Mouse (Mus musculus) cerebellum, adult 2 months (tissue): ENCODE data around the gene Ppm1h. TPM values are rescaled to one million over a fixed set of nuclear protein-coding genes. Genes with fewer than 3 reads are reported as not detected.

Experiments used
- DNase-seq, 2 experiments: peaks; one replicate each; pipeline ENCODE4 v3.0.0; 2021
- H3K27ac ChIP-seq: fragments of 200-500 bp; 2 replicates; pipeline ENCODE4 v1.5.1; 2012; ENCODE audit warnings: low read length, control low read depth, inconsistent platforms; ENCODE audit not compliant: insufficient read depth
- H3K27me3 ChIP-seq: fragments of 200-500 bp; 2 replicates; pipeline ENCODE4 v1.6.1; 2012; ENCODE audit warnings: inconsistent platforms, mild to moderate bottlenecking, low read length, moderate library complexity; ENCODE audit not compliant: control insufficient read depth, insufficient read depth
- H3K4me1 ChIP-seq: fragments of 200-500 bp; 2 replicates; pipeline ENCODE4 v1.6.1; 2011; ENCODE audit warnings: low read length; ENCODE audit not compliant: control insufficient read depth, insufficient read depth
- H3K4me3 ChIP-seq: fragments of 200-500 bp; replicated peaks from 2 replicates; pipeline ENCODE3; 2011; ENCODE audit warnings: mild to moderate bottlenecking, low read depth, low read length, control low read depth; ENCODE audit not compliant: insufficient read depth
- CTCF ChIP-seq: fragments of 200-500 bp; IDR thresholded peaks from 2 replicates; pipeline ENCODE4 v1.5.1; 2011; ENCODE audit warnings: low read depth, mild to moderate bottlenecking, control low read depth, low read length, moderate library complexity, borderline replicate concordance; ENCODE audit not compliant: insufficient read depth
- POLR2A ChIP-seq: fragments of 200-500 bp; IDR thresholded peaks from 2 replicates; pipeline ENCODE4 v1.6.1; 2011; ENCODE audit warnings: low read length, control low read depth, borderline replicate concordance; ENCODE audit not compliant: insufficient read depth
- WGBS: fragments of 180-500 bp; shearing (Covaris S2); methylation state at CpG from one replicate; pipeline ENCODE4 v1.1.7; 2018; 5-methylcytosine and 5-hydroxymethylcytosine counted together
- polyA plus RNA-seq: library from polyadenylated mRNA; depleted of rRNA; stranded (reverse); fragments of >200 nt; gene quantifications from 2 replicates; pipeline ENCODE4 v1.2.3, GENCODE M21; 2012

Gene Ppm1h
- polyA plus RNA-seq, 1 experiment = 30.4 TPM

DNA sequence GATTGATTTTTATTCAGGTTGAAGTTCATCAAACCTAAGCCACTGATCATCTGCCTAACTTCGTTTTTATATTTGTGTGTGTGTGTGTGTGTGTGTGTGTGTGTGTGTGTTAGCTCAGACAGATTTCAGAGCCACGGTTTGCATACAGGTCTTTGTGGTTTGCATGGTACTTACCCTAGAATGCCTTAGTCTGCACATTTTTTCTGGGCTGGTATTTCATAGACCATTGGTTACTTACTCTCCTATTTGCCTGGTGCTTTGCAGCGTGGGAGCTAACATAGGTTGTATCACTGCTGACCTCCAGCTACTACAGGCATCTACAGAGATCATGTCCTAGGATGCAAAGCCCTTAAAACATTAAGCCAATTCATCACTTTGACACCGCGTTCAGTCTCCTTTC, 33.7 kb downstream of the Ppm1h start:
- H3K27me3 ChIP-seq = no peaks in the 10 kb centered on the region
- DNase-seq = no peak
- H3K4me1 ChIP-seq = peaks cover 22% of the 10 kb centered on the region
- TF ChIP-seq POLR2A (no peak), CTCF (no peak)
- whole genome bisulfite sequencing = 89% methylated on average over 5 of the region's 5 CpGs
- H3K4me3 ChIP-seq = no peak overlapping the region
- no peak overlapping the region for H3K27ac ChIP-seq

DNA sequence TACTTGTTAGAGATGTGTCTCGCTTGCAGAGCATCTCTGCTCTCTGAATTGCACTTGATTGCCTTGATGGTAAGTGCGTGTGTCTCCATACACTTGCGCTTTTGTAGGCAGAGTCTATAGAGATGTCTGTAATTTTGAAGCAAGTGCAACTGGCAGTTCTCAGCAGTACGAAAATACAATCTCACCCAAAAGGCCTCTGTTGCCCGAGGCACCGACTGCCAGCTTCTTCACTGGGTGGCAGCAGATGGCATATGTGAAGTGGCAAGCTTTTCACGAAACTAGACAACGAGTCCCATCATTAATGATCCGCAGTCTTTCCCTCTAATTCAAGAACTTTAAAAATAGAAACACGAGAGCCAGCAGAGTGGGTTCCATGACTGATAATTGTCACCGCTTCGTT, 37.3 kb downstream of the Ppm1h start:
- Histone ChIP-seq H3K27me3 (no peaks in the 10 kb centered on the region), H3K27ac (0 out of 2 replicates have a peak overlapping the region, but pooled peaks have one; percentile 10), H3K4me3 (no peak overlapping the region), H3K4me1 (peaks cover 34% of the 10 kb centered on the region)
- WGBS = 11% methylated on average over 12 of the region's 12 CpGs
- TF ChIP-seq CTCF (no peak), POLR2A (no peak)
- peak; percentile 65 to 81 for DNase-seq

DNA sequence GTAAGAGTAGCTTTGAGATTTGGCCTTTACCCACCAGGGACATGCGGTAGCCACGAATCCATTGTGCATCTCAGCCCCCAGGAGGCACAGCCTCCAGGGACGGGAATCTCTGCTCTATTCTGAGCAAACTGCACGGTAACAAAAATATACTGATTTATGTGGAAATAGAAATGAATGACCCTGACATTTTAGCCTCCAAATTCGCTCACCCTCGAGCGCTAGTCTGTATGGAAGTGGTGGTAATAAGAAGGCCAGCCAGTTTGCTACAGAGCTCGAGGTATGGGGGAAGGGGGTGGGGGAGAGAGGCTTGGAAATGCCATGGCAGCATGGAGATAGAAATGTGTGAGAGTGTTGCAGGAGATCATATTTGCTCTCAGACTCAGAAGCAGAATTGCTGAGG, 37.7 kb downstream of the Ppm1h start:
- Histone ChIP-seq H3K27ac (no peak overlapping the region), H3K4me3 (no peak overlapping the region), H3K4me1 (peaks cover 34% of the 10 kb centered on the region), H3K27me3 (no peaks in the 10 kb centered on the region)
- no peak for DNase-seq
- 37% methylated on average over 8 of the region's 8 CpGs for WGBS
- no peak for TF ChIP-seq POLR2A
- TF ChIP-seq CTCF = no peak

DNA sequence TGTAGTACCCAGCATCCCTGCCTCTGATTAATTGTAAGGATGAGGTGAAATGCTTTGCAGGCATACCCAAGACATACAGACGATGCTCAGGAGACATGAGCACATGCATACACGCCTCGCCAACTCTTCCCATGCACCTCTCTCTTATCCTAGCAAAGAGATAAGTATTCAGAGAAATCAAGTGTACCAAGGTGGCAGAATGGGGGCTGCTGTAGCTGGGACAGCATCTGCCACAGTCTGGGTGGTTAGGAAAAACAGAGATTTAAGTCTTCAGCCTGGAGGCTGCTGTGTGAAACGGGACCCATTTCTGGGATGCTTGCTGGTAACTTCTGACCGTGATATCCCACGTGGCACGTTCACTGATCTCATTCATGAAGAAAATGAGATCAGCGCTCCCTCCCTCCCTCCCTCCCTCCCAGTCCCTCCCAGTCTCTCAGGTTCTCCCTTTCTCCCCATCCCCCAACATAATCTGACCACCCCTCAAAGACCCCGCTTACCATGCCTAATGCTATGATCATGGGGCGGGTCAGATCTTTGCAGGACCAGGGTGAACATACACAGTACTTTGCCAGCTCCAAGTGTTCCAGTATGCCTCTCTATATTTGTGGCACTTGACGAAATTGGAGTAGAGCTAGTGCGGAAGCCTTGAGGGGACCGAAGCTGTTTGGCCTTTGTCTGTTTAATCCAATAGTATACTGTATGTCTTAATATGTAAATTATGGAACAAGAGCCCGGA, 38.3 kb downstream of the Ppm1h start:
- H3K27me3 ChIP-seq = no peaks in the 10 kb centered on the region
- DNase-seq = no peak
- no peak overlapping the region for H3K27ac ChIP-seq
- TF ChIP-seq POLR2A (no peak), CTCF (no peak)
- WGBS = 88% methylated on average over 14 of the region's 14 CpGs
- H3K4me3 ChIP-seq = no peak overlapping the region
- peaks cover 34% of the 10 kb centered on the region for H3K4me1 ChIP-seq

DNA sequence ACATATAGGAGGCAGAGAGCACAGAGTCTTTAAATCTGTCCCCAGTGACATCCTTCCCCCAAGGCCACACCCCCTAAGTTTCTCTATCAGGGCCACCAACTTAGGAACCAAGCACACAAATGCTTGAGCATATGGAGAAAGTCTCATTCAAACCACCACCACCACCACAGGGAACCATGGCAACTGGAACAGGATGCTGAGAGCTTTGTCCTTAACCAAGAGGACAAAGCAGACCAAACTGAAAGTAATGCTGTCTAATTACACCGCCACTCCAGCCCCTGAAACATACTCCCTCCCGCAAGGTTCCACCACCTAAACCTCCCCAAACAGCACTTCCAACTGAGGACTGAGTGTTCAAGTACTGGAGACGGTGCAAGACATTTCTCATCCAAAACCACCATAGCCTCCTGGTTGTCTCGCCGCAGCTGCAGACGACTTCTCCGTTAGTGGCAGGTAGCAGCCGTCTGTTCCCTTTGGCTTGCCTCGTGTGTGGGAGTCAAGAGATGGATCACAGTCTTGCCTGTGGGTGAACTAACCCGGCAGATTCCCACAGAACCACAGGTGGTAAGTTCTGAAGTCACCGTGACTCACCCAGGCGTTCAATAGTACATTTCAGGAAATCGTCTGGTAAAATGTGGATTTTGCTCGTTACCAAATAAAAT, 39.3 kb downstream of the Ppm1h start:
- Histone ChIP-seq H3K27me3 (no peaks in the 10 kb centered on the region), H3K27ac (no peak overlapping the region), H3K4me1 (peaks cover 34% of the 10 kb centered on the region), H3K4me3 (peak overlapping the region; percentile 30)
- TF ChIP-seq CTCF (no peak), POLR2A (no peak)
- peak; percentile 48 to 75 for DNase-seq
- WGBS = 22% methylated on average over 14 of the region's 14 CpGs

DNA sequence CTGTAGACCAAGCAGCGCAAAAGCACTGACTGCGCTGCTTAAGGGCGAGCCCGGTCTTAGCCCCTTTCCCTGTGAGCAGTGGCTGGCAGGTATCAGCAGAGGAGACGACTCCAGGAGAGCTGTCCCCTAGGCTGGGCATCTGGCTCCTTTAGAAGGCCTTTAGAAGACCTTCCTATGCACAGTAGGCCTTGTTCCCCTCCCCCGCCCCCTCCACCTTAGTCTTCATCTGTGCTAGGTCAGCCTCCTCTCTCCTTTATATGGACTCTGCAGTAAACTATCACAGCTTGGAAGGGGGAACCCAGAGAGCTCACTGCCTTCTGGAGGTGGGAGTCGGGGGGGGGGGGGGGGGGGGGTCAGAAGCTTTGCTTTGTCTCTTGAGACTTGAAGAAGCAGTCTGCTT, 40.4 kb downstream of the Ppm1h start:
- no peak for DNase-seq
- no peaks in the 10 kb centered on the region for H3K27me3 ChIP-seq
- no peak overlapping the region for H3K27ac ChIP-seq
- H3K4me3 ChIP-seq = no peak overlapping the region
- 85% methylated on average over 7 of the region's 7 CpGs for WGBS
- TF ChIP-seq CTCF (no peak), POLR2A (no peak)
- peaks cover 34% of the 10 kb centered on the region for H3K4me1 ChIP-seq

DNA sequence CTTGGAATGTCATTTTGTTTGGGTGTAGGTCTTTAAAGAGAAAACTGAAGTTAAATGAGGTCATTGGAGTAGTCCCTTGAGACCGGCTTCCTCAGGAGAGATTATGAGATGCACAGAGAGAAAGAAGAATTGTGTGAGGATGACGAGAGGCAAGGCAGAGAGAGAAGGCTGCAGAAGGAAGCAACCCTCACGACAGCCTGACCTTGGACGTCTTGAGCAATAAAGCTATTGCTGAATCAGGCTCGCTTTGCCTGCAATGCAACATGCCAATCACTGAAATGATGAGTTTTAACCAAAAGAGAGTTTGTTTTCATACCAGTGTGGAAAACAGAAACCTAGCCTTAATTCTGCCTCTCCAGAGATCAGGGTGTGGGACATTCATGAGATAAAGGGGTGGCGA, 43.5 kb downstream of the Ppm1h start:
- no peak for DNase-seq
- TF ChIP-seq CTCF = no peak
- TF ChIP-seq POLR2A = no peak
- Histone ChIP-seq H3K4me3 (no peak overlapping the region), H3K4me1 (peaks cover 14% of the 10 kb centered on the region; the same call in 1 of the 2 replicates), H3K27ac (no peak overlapping the region), H3K27me3 (no peaks in the 10 kb centered on the region)
- 87% methylated on average over 6 of the region's 6 CpGs for WGBS

DNA sequence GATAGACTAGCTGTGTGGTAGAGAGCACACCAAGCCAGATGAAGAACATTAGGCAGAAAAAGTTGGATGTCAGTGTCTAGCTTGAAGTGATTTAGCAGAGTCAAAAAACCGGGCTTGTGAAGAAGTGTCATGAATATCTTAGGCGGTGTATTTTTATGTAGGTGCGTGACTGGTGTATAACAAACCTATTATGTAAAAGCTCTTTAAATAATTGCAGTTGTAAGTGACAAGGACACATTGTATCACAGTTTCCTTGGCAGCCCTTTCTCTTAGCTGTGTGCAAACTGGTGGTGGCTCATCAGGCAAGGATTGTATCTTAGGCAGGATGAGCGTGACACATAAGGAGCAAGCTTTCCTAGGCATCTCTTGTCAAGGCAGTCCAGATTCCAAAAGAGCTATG, 46.1 kb downstream of the Ppm1h start:
- WGBS = 80% methylated on average over 4 of the region's 4 CpGs

More for the DNA sequence above, 46.1 kb downstream of the Ppm1h start:
- Histone ChIP-seq H3K27ac (no peak overlapping the region), H3K4me3 (no peak overlapping the region), H3K4me1 (no peaks in the 10 kb centered on the region), H3K27me3 (no peaks in the 10 kb centered on the region)
- DNase-seq = no peak
- no peak for TF ChIP-seq POLR2A
- TF ChIP-seq CTCF = no peak
